Mouse (Mus musculus) neutrophil, adult 5-6 weeks (primary cell): Measurements from ENCODE around the gene Slc16a6. TPM values are rescaled to one million over a fixed set of nuclear protein-coding genes. Genes with fewer than 3 reads are reported as not detected.
"Not testable (repeated sequence)": the region's sequence is repeated elsewhere in the genome, so short reads cannot be mapped to it uniquely, and the experiment has no call there.

ENCODE experiments used
- ATAC-seq: fragments of 151-379, 151-347 bp; 2 replicates; pipeline ENCODE4 v1.8.0; 2017; ENCODE audit warnings: mild to moderate bottlenecking, moderate TSS enrichment; ENCODE audit not compliant: insufficient number of reproducible peaks, poor library complexity, low FRiP score, severe bottlenecking; ENCODE audit errors: extremely low read depth
- total RNA-seq: library from RNA; stranded (forward); fragments of 200-1000 nt; gene quantifications from 2 replicates; pipeline ENCODE4 v1.2.3, GENCODE M21; 2017

Slc16a6 gene
- total RNA-seq, result 45.0 and 49.8 TPM in 2 replicates

DNA sequence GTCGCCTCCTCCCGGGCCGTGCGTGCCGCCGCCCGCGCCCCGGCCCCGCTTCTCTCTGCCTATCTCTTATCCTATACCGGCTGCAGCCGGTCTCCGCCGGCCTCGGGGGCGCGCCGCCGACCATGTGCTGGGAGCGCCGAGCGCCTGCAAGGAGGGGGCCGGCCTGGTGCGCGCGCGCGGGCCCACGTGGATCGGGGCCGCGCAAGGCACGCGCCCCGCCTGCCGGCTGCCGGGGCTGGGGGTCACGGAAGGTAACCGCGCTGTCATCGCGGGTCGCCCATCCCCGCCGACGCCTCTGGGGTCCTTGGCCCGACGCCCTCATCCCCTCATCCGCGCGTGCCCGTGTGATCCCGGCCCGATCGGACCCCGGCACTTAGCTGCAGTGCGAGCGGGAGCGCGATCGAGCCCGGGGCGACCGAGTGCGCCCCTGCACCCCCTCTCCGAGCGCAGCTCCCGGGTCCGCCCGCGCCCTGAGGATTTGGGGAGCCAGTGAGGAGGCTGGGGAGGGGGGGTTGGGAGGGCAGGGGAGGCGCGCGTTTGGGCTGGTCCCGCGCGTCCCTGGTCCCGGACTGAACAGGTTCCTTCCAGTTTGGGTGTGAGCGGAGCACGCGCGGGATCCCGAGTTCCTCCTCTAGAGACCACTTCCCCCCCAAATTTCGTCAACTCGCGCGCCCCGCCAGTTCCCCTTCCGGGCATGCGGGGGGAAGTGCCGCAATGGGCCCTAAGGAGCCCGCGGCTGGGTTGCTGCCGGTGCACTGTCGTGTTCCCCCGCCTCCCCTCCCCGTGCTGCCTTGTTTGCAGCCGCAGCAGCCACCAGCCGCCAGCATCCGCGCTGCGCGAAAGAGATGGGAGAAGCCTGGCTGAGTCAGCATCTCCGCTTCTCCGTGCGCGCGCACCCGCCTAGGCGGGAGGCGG, at the start of gene Slc16a6, which contains the start of gene Arsg:
Gene Slc16a6 (minus strand): TSS at position 428 of the 915 bp plus-strand sequence.
Gene Arsg (plus strand): TSS at position 204 of the 915 bp plus-strand sequence.
- peak; percentile 81 for ATAC-seq

DNA sequence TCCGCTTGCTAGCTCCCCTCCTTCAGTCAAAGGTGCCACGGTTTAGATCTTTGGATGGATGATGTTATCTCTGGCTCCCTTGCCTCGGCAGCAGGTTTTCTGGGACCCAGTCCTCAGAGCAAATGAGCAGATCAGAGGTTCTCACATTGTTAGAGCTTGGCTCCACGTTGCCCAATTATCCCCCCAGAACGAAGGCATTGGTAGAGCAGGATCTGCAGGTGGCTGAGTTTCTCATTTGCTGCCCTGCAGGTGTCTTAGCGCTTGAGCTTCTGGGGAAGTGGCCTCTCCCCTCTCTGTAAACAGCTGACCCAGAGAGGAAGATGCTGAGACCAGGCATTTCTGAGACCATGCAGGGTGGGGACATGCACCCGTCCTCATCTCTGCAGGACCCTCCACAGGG, 47.6 kb upstream of the Slc16a6 start:
- no peak for ATAC-seq

DNA sequence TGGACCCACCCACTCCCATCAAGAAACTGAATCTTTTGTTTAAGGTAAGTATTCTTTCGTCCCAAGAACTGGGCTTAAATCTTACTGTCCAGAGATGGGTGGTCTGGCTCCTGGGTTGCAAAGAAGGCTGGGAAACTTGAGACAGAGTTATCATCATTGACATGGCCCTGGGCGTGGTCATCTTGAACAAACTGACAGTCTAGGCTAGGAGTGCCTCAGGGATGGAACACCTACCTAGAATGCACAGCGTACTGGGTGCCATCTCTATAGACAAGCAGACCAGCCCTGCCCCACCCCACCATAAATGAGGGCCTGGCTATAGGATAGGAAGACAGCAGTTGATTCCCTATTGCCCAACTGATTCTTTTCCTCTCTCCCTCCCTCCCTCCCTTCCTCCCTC, 44.4 kb upstream of the Slc16a6 start:
- ATAC-seq, result no peak

DNA sequence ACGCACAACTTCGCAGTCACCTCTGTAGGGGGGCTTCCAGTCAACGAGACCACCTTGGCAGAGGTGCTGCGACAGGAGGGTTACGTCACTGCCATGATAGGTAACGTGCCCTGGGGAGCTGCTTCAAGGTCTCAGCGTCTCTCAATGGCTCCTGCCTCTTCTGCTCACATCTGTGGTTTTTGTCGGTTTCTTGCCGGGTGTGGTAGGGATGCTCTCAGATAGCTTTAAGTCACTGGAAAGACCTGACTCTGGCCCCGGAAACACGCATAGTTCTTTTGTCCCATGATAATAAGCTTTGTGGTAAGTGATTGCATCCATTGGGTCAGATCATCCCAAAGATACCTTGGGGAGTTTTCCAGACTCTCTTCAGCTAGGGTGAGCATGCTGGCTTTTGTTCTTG, 43.9 kb upstream of the Slc16a6 start:
- ATAC-seq, result no peak

GRCm38 (mm10) chr11:109514064-109514612, 40.7 kb upstream of the Slc16a6 start:
- no peak for ATAC-seq

GRCm38 (mm10) chr11:109512995-109513675, 39.7 kb upstream of the Slc16a6 start:
- no peak for ATAC-seq

DNA sequence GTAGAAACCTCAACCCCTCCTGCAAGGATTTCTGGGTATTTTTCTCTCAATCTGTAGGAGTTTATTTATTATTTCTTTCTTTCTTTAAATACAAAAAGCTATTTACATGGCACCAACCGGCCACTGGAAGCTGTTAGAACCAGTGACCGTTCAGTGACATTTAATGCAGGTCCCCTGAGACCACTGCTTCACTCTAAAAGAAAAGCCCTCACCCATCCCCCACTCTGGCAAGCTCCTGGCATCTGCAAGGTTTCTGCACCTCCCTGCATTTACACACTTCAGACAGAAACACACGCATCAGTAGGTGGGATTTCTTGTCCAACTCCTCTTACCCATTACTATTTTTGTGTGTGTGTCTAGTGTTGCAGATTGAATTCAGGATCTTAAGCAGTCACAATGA, 33.7 kb upstream of the Slc16a6 start:
- no peak for ATAC-seq

DNA sequence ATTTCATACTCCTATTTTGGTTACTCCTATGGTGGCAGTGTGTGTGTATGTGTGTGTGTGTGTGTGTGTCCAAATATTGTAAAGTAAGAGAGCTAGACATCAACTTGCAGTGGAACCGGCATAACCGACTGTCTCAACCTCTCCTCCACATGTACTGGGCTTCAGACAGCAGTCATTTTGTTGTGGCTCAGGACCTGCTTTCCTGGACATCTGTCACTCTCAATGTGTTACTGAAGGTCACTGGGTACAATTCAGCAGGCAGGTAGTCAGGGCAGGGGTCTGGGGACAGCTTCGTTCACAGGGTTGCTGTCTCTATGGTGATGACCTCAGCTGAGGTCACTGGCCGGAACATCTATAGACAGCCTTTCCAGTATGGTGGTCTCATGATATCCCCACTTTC, 32.4 kb upstream of the Slc16a6 start:
- no peak for ATAC-seq

DNA sequence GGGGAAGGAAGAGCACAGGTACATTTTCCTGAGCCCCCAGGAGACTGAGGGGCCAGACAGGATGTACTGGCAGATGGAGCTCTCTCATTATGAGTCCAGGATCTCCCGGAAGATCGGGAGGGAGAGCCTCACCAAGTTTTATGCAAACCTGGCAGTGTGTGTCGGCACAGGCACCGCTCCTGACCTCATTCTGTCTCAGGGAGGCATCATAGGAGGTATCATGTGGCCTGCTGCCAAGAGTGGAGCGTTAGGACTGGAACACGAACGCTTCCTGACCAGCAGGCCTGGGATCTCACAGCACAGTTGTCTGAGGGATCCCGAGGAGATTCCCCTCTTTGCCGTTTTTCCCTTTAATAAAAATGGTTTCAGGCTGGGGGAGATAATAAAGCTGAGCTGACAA, 31.6 kb upstream of the Slc16a6 start:
- ATAC-seq, result no peak

DNA sequence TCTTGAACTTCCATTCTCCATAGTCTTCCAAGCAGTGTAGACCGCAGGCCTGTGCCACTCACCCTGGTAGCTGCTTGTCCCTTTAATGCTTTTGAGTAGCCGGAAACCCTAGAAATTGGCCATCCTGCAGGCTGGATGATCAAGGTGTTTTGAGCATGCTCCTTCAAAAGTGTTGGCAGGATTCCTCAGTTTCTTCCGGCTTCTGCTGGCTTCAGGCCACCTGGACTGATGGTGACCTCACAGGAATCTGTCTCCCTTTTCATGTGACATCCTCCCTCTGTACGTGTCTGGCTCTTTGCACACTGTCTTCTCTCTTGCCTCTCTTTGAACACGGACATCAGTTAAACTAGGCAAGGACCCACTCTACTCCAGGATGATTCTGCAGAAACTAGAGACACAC, 26.8 kb upstream of the Slc16a6 start:
- ATAC-seq, result no peak

DNA sequence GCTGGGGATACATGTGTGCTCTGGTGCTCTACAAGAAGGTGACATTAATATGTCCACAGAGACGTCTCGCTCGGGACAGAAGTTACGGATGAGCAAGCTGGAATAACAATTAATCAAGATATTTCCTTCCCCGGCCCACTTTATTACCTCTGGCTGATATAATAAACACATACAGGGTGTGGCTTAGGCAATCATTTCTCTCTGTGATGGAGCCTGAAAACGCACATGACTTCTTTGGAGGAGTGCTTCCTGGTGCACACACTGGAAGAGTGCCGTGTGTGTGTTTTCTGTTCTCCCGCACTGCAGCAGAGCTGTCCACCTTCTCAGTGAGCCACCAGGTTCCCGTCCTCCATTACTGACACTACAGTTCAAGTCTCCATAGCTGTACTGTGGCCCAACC, 24.6 kb upstream of the Slc16a6 start:
- ATAC-seq, result no peak

DNA sequence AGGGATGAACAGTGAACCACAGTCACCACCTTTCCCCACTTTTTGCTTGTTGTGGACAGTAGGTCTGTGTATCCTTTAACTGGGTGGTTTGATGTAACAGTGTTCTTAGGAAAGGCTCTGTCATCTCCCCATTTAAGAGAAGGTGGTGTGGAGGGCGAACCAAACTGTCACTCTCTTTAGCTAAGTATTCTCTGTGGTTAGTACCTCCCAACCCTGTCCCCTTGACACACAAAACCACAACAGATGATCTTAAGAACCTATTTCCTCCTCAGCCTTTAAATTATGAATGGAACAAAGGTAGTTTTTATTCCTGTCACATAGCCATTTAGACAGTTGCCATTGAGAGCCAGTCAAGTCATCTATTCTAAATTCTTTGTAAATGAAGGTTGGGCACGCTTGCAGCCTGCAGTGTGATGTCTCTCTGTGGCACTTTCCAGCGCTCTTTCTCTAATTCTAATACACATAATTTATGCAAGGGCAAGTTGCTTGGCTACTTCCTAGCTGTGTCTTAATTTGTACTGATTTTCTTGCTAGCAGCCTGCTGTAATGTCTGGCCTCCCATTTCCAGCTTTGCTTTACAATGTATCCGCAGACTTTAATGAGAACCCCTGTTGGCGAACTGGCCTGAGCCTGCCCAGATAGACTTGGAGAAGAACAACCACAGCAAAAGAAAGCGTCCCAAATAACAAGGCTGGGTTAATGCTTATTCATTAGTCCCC, 23.8 kb upstream of the Slc16a6 start:
- ATAC-seq, result no peak

DNA sequence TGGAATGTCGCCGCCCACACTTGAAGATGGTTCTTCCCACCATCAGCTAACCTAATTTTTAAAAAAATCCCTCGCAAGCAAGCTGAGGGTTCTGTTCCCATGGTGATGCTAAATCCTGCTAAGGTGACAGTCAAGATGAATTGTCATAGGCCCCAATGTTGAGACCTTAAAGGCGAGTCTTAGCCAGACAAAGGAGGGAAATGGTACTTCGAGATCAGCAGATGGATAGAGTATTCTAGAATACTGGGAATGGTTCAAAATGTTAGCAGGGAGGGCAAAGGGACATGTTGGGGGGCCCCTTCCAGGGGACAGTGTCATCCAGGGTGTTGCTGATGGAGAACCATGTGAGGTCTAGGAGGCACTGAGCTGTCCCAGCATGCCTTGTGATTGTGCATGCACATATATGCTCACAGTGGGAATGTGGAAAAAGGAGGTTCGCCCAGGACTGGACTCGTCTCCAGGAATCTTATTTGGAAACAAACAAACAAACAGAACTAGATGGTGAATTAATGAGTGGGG, 23.1 kb upstream of the Slc16a6 start:
- ATAC-seq, result no peak

GRCm38 (mm10) chr11:109495771-109496474, 22.5 kb upstream of the Slc16a6 start:
- ATAC-seq, result peak; percentile 54; the same call in 1 of the 2 replicates

DNA sequence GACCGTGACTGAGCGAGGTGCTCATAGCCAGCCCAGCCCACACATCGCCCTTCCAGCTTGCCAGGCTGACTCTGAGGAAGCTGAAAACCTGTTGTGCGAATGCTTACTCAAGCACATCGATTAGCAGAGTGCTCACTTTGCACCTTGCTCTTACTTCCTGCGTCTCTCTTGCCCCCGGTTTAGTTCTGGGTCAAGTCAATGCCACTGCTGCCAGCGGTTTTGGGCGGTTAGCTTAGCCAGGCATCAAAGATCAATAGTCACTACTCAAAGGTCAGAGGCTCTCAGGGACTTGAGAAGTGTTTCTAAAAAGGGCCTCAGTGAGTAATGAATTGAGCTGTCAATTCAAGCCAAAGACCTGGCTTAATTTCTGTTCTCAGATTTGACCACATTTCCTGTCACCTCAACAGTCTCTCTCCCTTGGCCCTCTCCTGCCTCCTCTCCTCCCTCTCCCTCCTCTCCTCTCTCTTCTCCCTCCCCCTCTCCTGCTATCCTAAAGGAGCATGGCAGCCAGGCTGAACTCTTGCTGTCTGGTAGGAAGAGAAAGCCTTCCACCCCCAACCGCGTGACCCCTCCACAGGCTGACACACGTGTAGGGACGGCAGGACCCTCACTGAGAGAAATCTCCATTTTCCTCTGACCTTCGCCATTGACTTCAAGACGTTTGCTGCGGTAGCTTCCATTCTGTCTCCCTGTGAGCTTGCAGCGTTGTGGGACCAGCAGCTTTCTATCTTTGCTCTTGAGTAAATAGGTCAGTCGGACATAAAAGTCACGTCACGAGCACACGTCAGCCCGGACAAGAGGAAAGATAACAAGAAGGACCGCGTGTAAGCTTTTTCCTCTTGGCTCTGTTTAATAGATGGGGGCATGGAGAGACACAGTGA, 21.7 kb upstream of the Slc16a6 start:
- ATAC-seq, result peak; percentile 79

DNA sequence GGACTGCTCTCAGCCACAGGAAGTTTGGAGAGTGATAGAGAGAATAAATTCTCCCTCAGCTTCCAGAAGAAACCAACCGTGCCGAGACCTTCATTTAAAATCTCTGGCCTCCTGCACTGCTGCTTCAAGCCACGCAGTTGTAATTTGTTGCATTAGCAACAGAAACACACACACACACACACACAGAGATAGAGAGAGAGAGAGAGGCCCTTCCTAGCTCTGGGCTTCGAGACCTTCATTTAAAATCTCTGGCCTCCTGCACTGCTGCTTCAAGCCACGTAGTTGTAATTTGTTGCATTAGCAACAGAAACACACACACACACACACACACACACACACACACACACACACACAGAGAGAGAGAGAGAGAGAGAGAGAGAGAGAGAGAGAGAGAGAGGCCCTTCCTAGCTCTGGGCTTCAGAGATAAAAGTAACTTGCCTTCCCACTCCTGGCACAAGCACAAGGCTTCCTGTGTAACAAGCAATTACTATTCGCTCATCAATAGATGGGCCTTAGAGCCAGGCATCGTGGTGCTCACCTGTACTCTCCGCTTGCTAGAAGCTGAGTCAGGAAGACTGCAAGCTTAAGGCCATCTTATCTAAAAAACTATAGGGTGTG, 19.6 kb upstream of the Slc16a6 start:
- not testable (repeated sequence) for ATAC-seq

- ATAC-seq, result no peak
Observed at GRCm38 (mm10) chr11:109491844-109492243, 18.4 kb upstream of the Slc16a6 start.
